Mouse (Mus musculus): ENCODE data around the gene Ythdf2. TPM values are rescaled to one million over a fixed set of nuclear protein-coding genes. Genes with fewer than 3 reads are reported as not detected.

Gene Ythdf2
- total and polyA plus RNA-seq, 3 experiments: 80.4 to 979 (median 103) TPM

DNA sequence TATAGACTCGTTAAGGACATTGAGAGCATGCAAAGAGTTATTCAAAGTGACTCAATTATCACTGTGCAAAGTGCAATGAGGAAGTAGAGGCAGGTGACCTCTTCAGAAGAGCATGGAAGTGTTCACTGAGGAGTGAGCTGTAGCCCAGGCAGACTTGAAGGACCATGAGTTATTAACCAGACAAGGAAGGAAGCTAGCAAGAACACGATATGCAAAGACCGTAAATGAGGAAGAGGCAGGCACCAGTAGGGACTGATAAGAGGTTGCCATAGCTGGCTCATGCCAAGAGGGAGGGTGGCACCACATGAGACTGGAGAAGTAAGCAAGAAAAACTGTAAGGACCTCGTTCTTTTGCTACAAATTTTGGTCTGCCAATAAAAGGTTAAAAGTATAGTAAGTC lies 2.7 kb upstream of the Ythdf2 start (continued):
- TF ChIP-seq EP300 (IDR thresholded peaks at IDR 0.05; ENCODE audit: low read depth in 1 of 2, low read length in 2 of 2) (peak; percentile 89 to 90), POLR2AphosphoS2 (IDR thresholded peaks at IDR 0.05; ENCODE audit: low read length) (peak; percentile 82; the same call in 1 of the 2 replicates), KAT2A (conservative IDR thresholded peaks at IDR 0.05; ENCODE audit: low read depth, low read length) (peak; percentile 50), TAL1 (IDR thresholded peaks at IDR 0.05; ENCODE audit: low read length) (peak; percentile 67), GABPA (IDR thresholded peaks at IDR 0.05; ENCODE audit: low read depth, low read length) (no peak), SMC3 (IDR thresholded peaks at IDR 0.05; ENCODE audit: low read depth, low read length) (peak; percentile 23), BHLHE40 (IDR thresholded peaks at IDR 0.05; ENCODE audit: borderline replicate concordance, low read depth, low read length) (peak; percentile 65; the same call in 1 of the 2 replicates), GATA1 (IDR thresholded peaks at IDR 0.05; ENCODE audit: low read depth, low read length) (peak; percentile 96), NELFE (IDR thresholded peaks at IDR 0.05; ENCODE audit: low read depth, low read length) (peak; percentile 63; the same call in 1 of the 2 replicates), ZMIZ1 (IDR thresholded peaks at IDR 0.05; ENCODE audit: low read depth, low read length) (no peak), TBP (IDR thresholded peaks at IDR 0.05; ENCODE audit: low read depth, low read length) (peak; percentile 86), MEF2A (IDR thresholded peaks at IDR 0.05; ENCODE audit: extremely low read depth, insufficient replicate concordance, low read depth, low read length, poor library complexity, severe bottlenecking) (no peak), HCFC1 (IDR thresholded peaks at IDR 0.05; ENCODE audit: low read depth, low read length) (peak; percentile 71), POLR2AphosphoS5 (IDR thresholded peaks at IDR 0.05; ENCODE audit: borderline replicate concordance, low read depth, low read length) (no peak), TCF12 (IDR thresholded peaks at IDR 0.05; ENCODE audit: low read depth, low read length) (peak; percentile 85), ZNF384 (IDR thresholded peaks at IDR 0.05; ENCODE audit: low read depth, low read length) (no peak), MXI1 (IDR thresholded peaks at IDR 0.05; ENCODE audit: low read depth, low read length) (peak; percentile 88), E2F4 (IDR thresholded peaks at IDR 0.05; ENCODE audit: borderline replicate concordance, low read depth, low read length) (no peak)

GRCm38 (mm10) chr4:132211091-132211942 lies 786 bp downstream of the Ythdf2 start:
- DNase-seq (ENCODE audit: low read depth, low spot score): no peak
- H3K4me3 ChIP-seq (ENCODE audit: control insufficient read depth in 1 of 2, insufficient read depth in 1 of 2, low read depth in 2 of 2, low read length in 2 of 2): peak overlapping the region; percentile 85 to 99
- H3K27me3 ChIP-seq (ENCODE audit: control insufficient read depth in 1 of 2, insufficient read depth in 2 of 2, low read length in 2 of 2): no peaks in the 10 kb centered on the region
- peak overlapping the region; percentile 80 for H3K27ac ChIP-seq (ENCODE audit: control insufficient read depth, low read depth, low read length)
- H3K79me2 ChIP-seq (ENCODE audit: control insufficient read depth, insufficient read depth, low read length, poor library complexity): peaks cover 50% of the 10 kb centered on the region
- TF ChIP-seq USF1 (IDR thresholded peaks at IDR 0.05; ENCODE audit: low read depth, low read length) (no peak), SIN3A (IDR thresholded peaks at IDR 0.05; ENCODE audit: low read length) (peak; percentile 23), UBTF (IDR thresholded peaks at IDR 0.05; ENCODE audit: borderline replicate concordance, insufficient read depth, low read depth, low read length) (no peak), NELFE (IDR thresholded peaks at IDR 0.05; ENCODE audit: low read depth, low read length) (no peak), POLR2A (IDR thresholded peaks at IDR 0.05; ENCODE audit: control insufficient read depth in 1 of 2, insufficient read depth in 1 of 2, low read depth in 1 of 2, low read length in 2 of 2, poor library complexity in 1 of 2) (no peak), E2F4 (IDR thresholded peaks at IDR 0.05; ENCODE audit: borderline replicate concordance, low read depth, low read length) (peak; percentile 1; the same call in 1 of the 2 replicates), CTCF (IDR thresholded peaks at IDR 0.05 in 2 of 3, conservative IDR thresholded peaks at IDR 0.05 in 1 of 3; ENCODE audit: control insufficient read depth in 1 of 3, insufficient read depth in 1 of 3, low read depth in 2 of 3, low read length in 3 of 3, poor library complexity in 1 of 3, severe bottlenecking in 1 of 3) (no peak), ZKSCAN1 (IDR thresholded peaks at IDR 0.05; ENCODE audit: low read depth, low read length) (no peak)
- H3K36me3 ChIP-seq (ENCODE audit: control insufficient read depth in 1 of 2, insufficient read depth in 2 of 2, low read length in 2 of 2): peaks cover 24 to 67% of the 10 kb centered on the region in 2 experiments
- peaks cover 33 to 38% of the 10 kb centered on the region in 2 experiments for H3K4me1 ChIP-seq (ENCODE audit: control insufficient read depth in 1 of 2, insufficient read depth in 2 of 2, low read length in 2 of 2)
- peak overlapping the region; percentile 100 for H3K9ac ChIP-seq (ENCODE audit: control insufficient read depth, low read depth, low read length, poor library complexity, severe bottlenecking)
- no peaks in the 10 kb centered on the region for H3K9me3 ChIP-seq (replicated peaks; ENCODE audit: insufficient read depth, low read length)

Data from MEL (cell line).